Mouse (Mus musculus): Measurements from ENCODE around the gene Esrrg.

DNA sequence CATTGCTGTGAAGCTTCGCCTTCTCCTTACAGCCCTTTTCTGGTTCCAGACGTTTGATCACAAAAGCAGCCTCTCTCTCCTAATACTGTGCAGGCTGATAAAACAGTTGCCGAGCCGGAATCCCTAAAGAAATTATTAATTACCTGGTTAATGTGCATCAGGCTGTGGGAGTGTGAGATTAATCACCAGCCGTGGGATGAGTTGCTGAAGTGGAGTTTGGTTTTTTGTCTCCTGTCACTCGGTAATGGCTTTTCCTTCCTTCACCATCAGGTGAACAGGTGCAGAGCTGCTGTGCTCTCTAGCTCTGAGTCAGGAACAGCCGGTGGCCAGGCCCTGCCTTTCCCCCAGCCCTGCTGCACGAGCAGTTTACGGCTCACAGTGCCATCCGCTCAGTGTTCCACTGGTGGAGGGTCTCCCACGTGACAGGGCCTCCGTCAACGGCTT lies 212.8 kb downstream of the Esrrg start:
- TF ChIP-seq CTCF (IDR thresholded peaks at IDR 0.05; ENCODE audit: borderline replicate concordance, control insufficient read depth, extremely low read depth, insufficient read depth, low read length, poor library complexity): no peak
- TF ChIP-seq POLR2A (IDR thresholded peaks at IDR 0.05; ENCODE audit: control insufficient read depth, extremely low read depth, insufficient read depth, low read length, poor library complexity): no peak
